Mouse (Mus musculus) intestine, embryonic 15.5 days (tissue): ENCODE data around the gene Prc1. TPM values are rescaled to one million over a fixed set of nuclear protein-coding genes. Genes with fewer than 3 reads are reported as not detected.

ENCODE experiments used
- ATAC-seq: fragments of 200-750 bp; cut with Nextera tagmentation; 2 replicates; pipeline ENCODE4 v1.8.0; 2017; ENCODE audit warnings: moderate TSS enrichment, moderate library complexity
- H3K27ac ChIP-seq: fragments of 300-500 bp; sonication (generic); 2 replicates; pipeline ENCODE4 v1.5.1; 2015; ENCODE audit warnings: mild to moderate bottlenecking, inconsistent platforms
- H3K27me3 ChIP-seq: fragments of 300-500 bp; sonication (generic); replicated peaks from 2 replicates; pipeline ENCODE4 v1.6.1; 2015; ENCODE audit warnings: inconsistent platforms
- H3K36me3 ChIP-seq: fragments of 300-500 bp; sonication (generic); 2 replicates; pipeline ENCODE4 v1.6.1; 2015; ENCODE audit warnings: inconsistent platforms
- H3K4me1 ChIP-seq: fragments of 300-500 bp; sonication (generic); replicated peaks from 2 replicates; pipeline ENCODE4 v1.6.1; 2015; ENCODE audit warnings: inconsistent platforms
- H3K4me2 ChIP-seq: fragments of 300-500 bp; sonication (generic); replicated peaks from 2 replicates; pipeline ENCODE4 v1.6.1; 2015; ENCODE audit warnings: mild to moderate bottlenecking, inconsistent platforms
- H3K4me3 ChIP-seq: fragments of 300-500 bp; sonication (generic); replicated peaks from 2 replicates; pipeline ENCODE4 v1.5.1; 2015; ENCODE audit warnings: inconsistent platforms
- H3K9ac ChIP-seq: fragments of 300-500 bp; sonication (generic); 2 replicates; pipeline ENCODE4 v1.6.1; 2015; ENCODE audit warnings: inconsistent platforms
- H3K9me3 ChIP-seq: fragments of 300-500 bp; sonication (generic); 2 replicates; pipeline ENCODE4 v1.6.1; 2016; ENCODE audit warnings: inconsistent platforms
- WGBS: fragments of 180-500 bp; shearing (Covaris S2); methylation state at CpG from one replicate; pipeline ENCODE4 v1.1.7; 2015; 5-methylcytosine and 5-hydroxymethylcytosine counted together
- polyA plus RNA-seq: library from polyadenylated mRNA; unstranded; fragments of >200 nt; fragmentation: Nextera tagmentation; extraction: Ambion mirVana; gene quantifications from 2 replicates; pipeline ENCODE4 v1.2.1, GENCODE M21; 2015

The Prc1 gene
- polyA plus RNA-seq, 1 experiment from 2014 or later: 121 TPM

DNA sequence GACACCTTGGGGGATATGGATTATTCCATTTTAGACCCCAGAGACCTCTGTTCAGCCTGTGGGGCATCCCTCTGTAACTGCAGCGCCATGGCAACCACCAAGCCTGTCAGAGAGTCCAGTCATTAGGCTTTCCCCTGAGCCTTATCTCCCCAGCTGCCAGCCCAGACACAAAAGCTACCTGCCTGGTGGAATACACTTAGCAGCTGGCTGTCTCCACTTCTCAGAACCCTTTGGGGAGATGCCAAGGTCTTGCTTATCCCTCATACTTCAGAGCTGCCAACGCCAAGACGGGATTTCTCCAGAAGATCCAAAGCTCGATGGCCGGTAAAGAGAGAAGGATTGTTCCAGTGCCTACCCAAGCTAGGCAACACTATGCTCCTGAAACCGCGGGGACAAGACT is 47.5 kb downstream of the Prc1 start:
- Histone ChIP-seq H3K4me3 (no peak overlapping the region), H3K9ac (no peak overlapping the region), H3K4me2 (no peak overlapping the region), H3K9me3 (no peaks in the 10 kb centered on the region), H3K36me3 (0 out of 2 replicates have a peak, but pooled peaks cover under 1% of the 10 kb centered on the region), H3K4me1 (peaks cover 25% of the 10 kb centered on the region), H3K27ac (no peak overlapping the region), H3K27me3 (no peaks in the 10 kb centered on the region)
- ATAC-seq: no peak
- WGBS: 80% methylated on average over 7 of the region's 7 CpGs

DNA sequence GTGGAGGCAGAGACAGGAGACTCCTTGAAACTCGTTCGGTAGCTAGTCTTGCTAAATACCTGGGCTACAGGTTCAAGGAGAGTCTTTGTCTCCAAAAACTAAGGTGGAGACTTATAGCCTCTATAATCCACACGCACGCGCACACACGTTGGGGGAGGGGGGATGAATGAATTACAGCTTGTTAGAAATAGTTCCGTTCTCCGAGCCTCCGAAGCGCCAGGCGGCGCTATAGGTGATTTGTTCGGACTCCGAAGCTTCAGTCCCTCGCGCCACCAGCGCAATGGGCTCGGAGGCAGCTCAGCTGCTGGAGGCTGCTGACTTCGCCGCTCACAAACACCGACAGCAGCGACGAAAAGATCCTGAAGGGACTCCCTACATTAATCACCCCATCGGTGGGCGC is 48.6 kb downstream of the Prc1 start, which contains the start of gene Hddc3:
Gene Hddc3, plus strand, starts transcription at position 247 of the 400 bp plus-strand sequence.
- Histone ChIP-seq H3K4me3 (peak within 1 kb of the TSS; percentile 54), H3K36me3 (no peaks in the 10 kb centered on the region), H3K4me1 (peaks cover 27% of the 10 kb centered on the region), H3K27me3 (no peaks in the 10 kb centered on the region), H3K9me3 (no peaks in the 10 kb centered on the region), H3K4me2 (peak within 1 kb of the TSS; percentile 72), H3K9ac (peak within 1 kb of the TSS; percentile 76), H3K27ac (peak within 1 kb of the TSS; percentile 66)
- peak; percentile 35 for ATAC-seq
- WGBS: 1% methylated on average over 25 of the region's 25 CpGs

DNA sequence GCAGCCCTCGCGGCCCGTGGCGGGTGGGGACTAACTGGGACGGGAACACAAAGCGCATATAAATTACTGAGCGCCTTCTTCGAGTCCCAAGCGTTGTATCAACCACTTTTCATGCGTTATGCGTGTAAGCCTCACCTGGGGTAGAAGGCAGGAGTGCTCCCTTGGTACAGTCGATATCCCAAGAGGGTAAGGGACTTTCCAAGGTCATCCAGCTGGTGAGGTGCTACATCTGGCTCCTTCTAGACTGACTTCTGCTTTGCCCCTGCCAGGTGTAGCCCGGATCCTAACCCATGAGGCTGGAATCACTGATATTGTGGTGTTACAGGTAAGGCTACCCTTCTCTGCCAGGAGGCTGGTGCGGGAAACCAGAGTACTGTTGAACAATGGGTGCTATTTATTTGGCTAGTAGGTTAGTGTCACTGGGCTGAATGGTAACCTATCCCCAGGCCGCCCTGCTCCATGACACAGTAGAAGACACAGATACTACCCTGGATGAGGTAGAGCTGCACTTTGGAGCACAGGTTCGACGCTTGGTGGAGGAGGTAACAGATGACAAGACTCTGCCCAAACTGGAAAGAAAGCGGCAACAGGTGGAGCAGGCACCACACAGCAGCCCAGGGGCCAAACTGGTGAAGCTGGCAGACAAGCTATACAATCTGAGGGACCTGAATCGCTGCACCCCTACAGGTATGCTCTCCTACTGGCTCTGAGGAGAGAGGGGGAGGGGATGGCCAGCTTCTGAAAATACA is 49.2 kb downstream of the Prc1 start:
- Histone ChIP-seq H3K9ac (peak overlapping the region; percentile 76), H3K4me3 (peak overlapping the region; percentile 54), H3K9me3 (no peaks in the 10 kb centered on the region), H3K27ac (peak overlapping the region; percentile 66), H3K4me1 (peaks cover 31% of the 10 kb centered on the region), H3K27me3 (no peaks in the 10 kb centered on the region), H3K36me3 (no peaks in the 10 kb centered on the region), H3K4me2 (peak overlapping the region; percentile 72)
- 0 out of 2 replicates have a peak, but pooled peaks have one; percentile 2 for ATAC-seq
- WGBS: 24% methylated on average over 19 of the region's 19 CpGs

DNA sequence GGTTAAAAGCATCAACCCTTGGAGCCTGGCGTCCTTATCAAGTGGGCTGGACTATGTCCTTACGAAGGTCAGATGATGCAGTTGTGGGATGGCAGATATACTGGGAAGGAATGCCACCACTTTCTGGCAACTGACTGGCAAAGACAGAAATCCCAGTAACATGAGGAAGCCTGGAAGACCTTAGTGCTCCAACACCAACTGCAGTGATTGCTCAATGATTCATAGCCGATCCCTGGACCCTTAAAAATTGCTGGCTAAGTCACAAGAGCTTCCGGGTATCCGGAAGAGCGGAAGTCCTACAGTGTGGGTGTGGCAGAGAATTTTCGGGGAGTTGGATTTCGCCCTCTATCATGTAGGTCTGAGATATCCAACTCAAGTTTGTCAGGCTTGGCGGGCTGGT is 51.9 kb downstream of the Prc1 start:
- H3K4me1 ChIP-seq: peaks cover 18% of the 10 kb centered on the region
- no peak overlapping the region for H3K9ac ChIP-seq
- no peak overlapping the region for H3K27ac ChIP-seq
- H3K9me3 ChIP-seq: no peaks in the 10 kb centered on the region
- no peak overlapping the region for H3K4me3 ChIP-seq
- WGBS: 94% methylated on average over 9 of the region's 9 CpGs
- H3K36me3 ChIP-seq: 0 out of 2 replicates have a peak, but pooled peaks cover 3% of the 10 kb centered on the region
- no peak for ATAC-seq
- H3K27me3 ChIP-seq: no peaks in the 10 kb centered on the region
- no peak overlapping the region for H3K4me2 ChIP-seq

DNA sequence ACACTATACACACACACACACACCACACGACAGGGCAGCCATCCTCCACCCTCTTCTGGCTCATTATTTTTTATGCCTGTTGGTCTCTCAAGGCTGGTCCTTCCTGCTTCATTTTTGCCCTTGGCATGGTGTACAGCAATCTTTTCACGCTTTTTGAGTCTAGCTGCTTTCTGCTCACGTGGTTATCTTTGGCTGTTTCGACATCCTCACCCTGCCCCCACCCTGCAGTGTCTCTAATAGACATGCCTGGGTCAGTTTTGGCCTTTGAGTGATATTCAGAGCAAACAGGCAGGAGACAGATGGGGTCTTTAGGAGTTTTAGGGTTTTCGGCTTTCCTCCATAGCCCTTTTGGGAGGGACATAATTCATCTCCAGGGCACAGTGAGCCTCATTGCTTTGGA is 52.6 kb downstream of the Prc1 start:
- H3K9ac ChIP-seq: no peak overlapping the region
- no peak overlapping the region for H3K4me3 ChIP-seq
- ATAC-seq: no peak
- H3K27me3 ChIP-seq: no peaks in the 10 kb centered on the region
- H3K36me3 ChIP-seq: peaks cover 8% of the 10 kb centered on the region; the same call in 1 of the 2 replicates
- 86% methylated on average over 5 of the region's 5 CpGs for WGBS
- H3K9me3 ChIP-seq: no peaks in the 10 kb centered on the region
- H3K4me1 ChIP-seq: peaks cover 16% of the 10 kb centered on the region
- 0 out of 2 replicates have a peak overlapping the region, but pooled peaks have one; percentile 79 for H3K27ac ChIP-seq
- no peak overlapping the region for H3K4me2 ChIP-seq

DNA sequence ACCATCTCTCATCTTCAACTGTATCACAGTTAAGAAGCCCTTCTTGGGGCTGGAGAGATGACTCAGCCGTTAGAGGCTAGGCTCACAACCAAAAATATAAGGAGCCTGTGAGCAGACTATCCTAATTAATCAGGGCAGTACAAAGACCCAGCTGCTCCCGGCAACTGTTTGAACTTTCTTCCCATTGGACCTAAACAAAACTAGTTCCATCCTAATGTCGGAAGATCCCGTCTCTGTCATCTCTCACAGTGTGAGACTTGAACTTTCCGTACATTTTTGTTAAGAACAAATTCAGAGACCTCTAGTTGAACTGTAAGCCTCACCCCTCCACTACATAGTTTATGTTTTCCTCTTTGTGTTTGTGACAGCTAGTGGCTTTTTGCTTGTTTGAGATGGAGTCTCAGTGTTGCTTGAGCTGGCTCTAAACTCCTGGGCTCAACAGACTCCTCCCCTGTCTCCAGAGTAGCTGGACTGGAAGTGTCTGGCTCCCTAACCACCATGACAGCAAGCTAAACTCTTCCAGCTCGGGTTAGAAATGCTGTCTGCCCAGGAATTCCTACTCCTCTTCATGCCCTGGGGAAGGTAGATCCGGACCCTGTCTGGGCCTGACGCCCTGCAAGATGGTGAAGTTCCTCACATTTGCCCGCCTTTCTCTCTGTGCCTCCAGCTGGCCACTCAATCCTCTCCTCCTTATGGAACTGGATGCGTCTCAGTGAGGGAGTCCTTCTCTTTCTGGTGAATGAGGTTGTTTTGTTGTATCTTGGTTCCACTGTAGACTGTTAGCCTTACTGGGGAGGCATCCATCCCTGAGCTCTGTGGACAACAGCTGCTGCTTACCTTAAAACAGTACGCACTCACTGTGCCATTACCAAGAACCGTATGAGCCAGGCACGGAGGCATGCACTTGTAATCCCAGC is 53.7 kb downstream of the Prc1 start:
- peak; percentile 57 for ATAC-seq
- WGBS: 43% methylated on average over 13 of the region's 13 CpGs
- H3K9me3 ChIP-seq: no peaks in the 10 kb centered on the region
- no peak overlapping the region for H3K4me2 ChIP-seq
- H3K4me1 ChIP-seq: peaks cover 12% of the 10 kb centered on the region; the same call in 1 of the 2 replicates
- peak overlapping the region; percentile 79 for H3K27ac ChIP-seq
- H3K36me3 ChIP-seq: peaks cover 12% of the 10 kb centered on the region
- no peak overlapping the region for H3K9ac ChIP-seq
- no peak overlapping the region for H3K4me3 ChIP-seq
- H3K27me3 ChIP-seq: no peaks in the 10 kb centered on the region

DNA sequence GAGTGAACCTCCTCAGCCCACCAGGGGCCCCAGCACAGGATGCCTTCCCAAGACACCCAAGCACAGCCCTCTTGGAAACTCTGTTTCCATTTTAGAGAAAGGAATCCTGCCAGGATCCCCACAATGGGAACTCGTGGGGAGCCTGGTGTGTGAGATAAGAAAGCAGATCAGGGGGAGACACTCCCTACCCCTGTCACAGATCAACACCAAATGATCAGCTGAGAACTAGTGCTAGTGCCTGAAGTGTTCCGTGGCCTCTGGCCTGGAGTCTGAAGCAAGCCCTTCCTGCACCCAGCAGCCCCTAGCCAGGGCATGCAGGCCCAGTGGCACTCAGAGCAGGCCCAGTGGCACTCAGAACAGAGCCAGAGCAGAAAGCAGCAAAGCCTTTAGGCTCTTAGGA is 56.6 kb downstream of the Prc1 start:
- no peak for ATAC-seq

DNA sequence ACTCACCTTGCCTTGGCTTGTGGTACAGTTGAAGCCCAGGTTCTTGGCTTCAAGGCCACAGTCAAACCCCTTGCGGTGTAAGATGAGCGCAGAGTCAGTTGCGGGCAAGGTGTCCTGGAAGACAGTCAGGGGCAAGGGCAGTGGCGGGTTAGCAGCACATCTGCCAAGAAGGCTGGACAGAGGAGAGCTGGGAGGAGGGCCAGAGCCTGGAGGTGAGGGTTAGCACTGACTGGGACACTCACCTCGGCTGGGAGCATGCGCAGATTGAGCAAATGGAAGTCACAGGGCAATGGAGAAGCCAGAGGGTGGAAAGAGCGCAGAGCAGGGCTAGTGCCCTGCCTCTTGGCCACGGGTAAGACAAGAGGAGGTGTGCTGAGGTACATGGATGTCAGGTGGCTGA is 58.7 kb downstream of the Prc1 start:
- Histone ChIP-seq H3K9ac (no peak overlapping the region), H3K27me3 (no peaks in the 10 kb centered on the region), H3K9me3 (no peaks in the 10 kb centered on the region), H3K4me3 (no peak overlapping the region), H3K4me2 (no peak overlapping the region), H3K36me3 (peaks cover 22% of the 10 kb centered on the region), H3K4me1 (0 out of 2 replicates have a peak, but pooled peaks cover 4% of the 10 kb centered on the region), H3K27ac (no peak overlapping the region)
- ATAC-seq: no peak
- WGBS: 93% methylated on average over 8 of the region's 8 CpGs

More for the DNA sequence above, 56.6 kb downstream of the Prc1 start:
- no peak overlapping the region for H3K4me3 ChIP-seq
- no peak overlapping the region for H3K4me2 ChIP-seq
- H3K9ac ChIP-seq: no peak overlapping the region
- H3K36me3 ChIP-seq: peaks cover 15% of the 10 kb centered on the region
- H3K27me3 ChIP-seq: no peaks in the 10 kb centered on the region
- no peak overlapping the region for H3K27ac ChIP-seq
- H3K4me1 ChIP-seq: 0 out of 2 replicates have a peak, but pooled peaks cover 6% of the 10 kb centered on the region
- WGBS: 54% methylated on average over 2 of the region's 2 CpGs
- H3K9me3 ChIP-seq: no peaks in the 10 kb centered on the region

DNA sequence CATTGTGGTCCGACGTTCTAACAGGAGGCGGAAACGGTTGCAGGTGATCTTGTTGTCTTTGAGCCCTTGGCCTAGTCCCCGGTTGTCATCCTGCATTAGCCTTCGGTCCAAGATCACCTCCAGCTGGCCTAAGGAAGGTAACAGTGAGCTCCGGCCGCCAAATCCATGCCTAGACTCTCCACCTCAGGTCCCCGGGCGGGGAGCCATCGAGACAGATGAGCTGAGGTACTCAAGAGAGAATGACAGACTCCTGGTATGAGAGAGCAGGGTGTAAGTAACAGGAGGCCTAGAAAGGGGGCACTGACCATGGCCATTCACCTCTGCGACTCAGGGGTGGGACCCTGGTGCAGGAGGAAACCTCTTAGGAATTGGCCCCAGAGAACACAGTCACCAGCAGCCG is 62.1 kb downstream of the Prc1 start:
- Histone ChIP-seq H3K4me3 (no peak overlapping the region), H3K27me3 (no peaks in the 10 kb centered on the region), H3K9me3 (no peaks in the 10 kb centered on the region), H3K4me1 (no peaks in the 10 kb centered on the region), H3K36me3 (peaks cover 38% of the 10 kb centered on the region), H3K4me2 (no peak overlapping the region), H3K27ac (no peak overlapping the region), H3K9ac (no peak overlapping the region)
- ATAC-seq: no peak
- 86% methylated on average over 13 of the region's 13 CpGs for WGBS

DNA sequence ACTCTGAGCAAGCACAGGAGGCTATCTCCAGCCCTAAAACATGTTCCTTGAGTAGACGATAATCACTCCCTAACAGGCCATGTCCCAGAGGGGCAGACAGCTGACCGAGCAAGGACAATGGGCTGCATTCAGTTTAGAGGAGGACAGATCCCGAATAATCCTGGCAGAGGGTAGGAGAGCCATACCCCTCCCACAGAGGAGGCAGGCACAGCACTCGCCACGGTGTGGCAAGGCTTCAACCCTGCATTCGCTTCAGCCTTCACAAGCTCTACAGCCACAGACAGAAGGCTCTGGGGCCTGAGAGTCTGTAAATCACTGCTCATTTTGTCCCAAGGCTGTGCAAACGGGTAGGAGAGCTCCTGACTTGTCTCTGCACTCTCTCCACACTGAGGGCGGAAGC is 62.9 kb downstream of the Prc1 start:
- Histone ChIP-seq H3K4me3 (no peak overlapping the region), H3K36me3 (peaks cover 35% of the 10 kb centered on the region), H3K27me3 (no peaks in the 10 kb centered on the region), H3K4me1 (no peaks in the 10 kb centered on the region), H3K9ac (0 out of 2 replicates have a peak overlapping the region, but pooled peaks have one; percentile 17), H3K27ac (no peak overlapping the region), H3K9me3 (no peaks in the 10 kb centered on the region), H3K4me2 (no peak overlapping the region)
- peak; percentile 36; the same call in 1 of the 2 replicates for ATAC-seq
- 63% methylated on average over 8 of the region's 8 CpGs for WGBS

DNA sequence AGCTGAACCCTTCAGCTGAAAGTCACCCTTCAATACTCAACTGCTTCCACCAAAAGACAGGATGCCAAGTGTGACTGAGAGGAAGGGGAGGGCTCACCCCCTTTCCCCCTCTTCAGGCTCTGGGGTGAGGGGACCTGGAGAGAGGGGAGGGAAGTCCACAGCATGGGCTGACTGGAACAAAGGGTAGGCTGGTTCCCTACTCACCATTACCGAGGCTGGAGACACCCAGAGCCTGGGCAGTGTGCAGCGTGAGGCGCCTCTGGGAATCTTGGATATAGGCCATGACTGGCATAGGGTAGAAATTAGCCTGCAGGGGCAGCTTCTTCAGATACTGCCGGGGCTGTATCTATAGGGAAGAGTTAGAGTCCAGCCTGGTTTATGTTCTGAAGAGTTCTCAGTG is 63.8 kb downstream of the Prc1 start:
- 80% methylated on average over 4 of the region's 4 CpGs for WGBS
- Histone ChIP-seq H3K9me3 (no peaks in the 10 kb centered on the region), H3K27me3 (no peaks in the 10 kb centered on the region), H3K4me1 (no peaks in the 10 kb centered on the region), H3K4me3 (no peak overlapping the region), H3K4me2 (no peak overlapping the region), H3K36me3 (peaks cover 31% of the 10 kb centered on the region), H3K9ac (no peak overlapping the region), H3K27ac (no peak overlapping the region)
- no peak for ATAC-seq

DNA sequence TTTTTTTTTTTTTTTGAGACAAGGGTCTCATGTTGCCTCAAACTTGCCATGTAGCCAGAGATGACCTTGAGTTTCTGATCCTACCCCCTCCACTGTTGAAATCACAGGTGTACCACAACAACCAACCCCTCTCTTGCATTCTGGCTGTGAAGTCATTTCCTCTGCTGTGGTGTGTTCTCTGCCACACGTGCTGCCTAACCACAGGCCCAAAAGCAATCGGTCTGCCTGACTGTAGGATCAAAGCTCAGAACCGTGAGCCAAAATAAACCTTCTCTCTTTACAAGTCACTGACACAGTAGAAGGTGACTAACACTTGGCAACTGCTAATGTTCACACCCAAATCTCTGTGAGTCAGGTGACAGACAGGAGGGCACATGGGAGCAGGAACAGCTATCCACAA is 66.2 kb downstream of the Prc1 start:
- Histone ChIP-seq H3K27me3 (no peaks in the 10 kb centered on the region), H3K9me3 (no peaks in the 10 kb centered on the region), H3K27ac (no peak overlapping the region), H3K4me3 (no peak overlapping the region), H3K4me1 (no peaks in the 10 kb centered on the region), H3K9ac (no peak overlapping the region), H3K4me2 (no peak overlapping the region), H3K36me3 (peaks cover 42% of the 10 kb centered on the region)
- 55% methylated on average over 3 of the region's 3 CpGs for WGBS
- ATAC-seq: no peak
